Mouse (Mus musculus) heart, adult 10 weeks (tissue): ENCODE results near the gene Lrrc38. TPM values are rescaled to one million over a fixed set of nuclear protein-coding genes. Genes with fewer than 3 reads are reported as not detected.

Experiments
- polyA plus RNA-seq: library from polyadenylated mRNA; stranded (reverse); fragments of 350-450 nt; fragmentation: Illumina TruSeq; extraction: RNeasy Lipid Tissue Mini Kit (QIAGEN cat#74804); gene quantifications from one replicate; pipeline ENCODE4 v1.2.3, GENCODE M21; 2014; ENCODE audit warnings: low read depth, low replicate concordance

Lrrc38 gene
- 0.26 TPM for polyA plus RNA-seq

GRCm38 (mm10) chr4:143349484-143349906 lies at the start of gene Lrrc38:
Gene Lrrc38, plus strand, starts transcription at chr4:143349757.

GRCm38 (mm10) chr4:143394181-143394580 lies 44.6 kb downstream of the Lrrc38 start, which contains the start of gene Pramel1:
Gene Pramel1, plus strand, starts transcription at chr4:143394428.

DNA sequence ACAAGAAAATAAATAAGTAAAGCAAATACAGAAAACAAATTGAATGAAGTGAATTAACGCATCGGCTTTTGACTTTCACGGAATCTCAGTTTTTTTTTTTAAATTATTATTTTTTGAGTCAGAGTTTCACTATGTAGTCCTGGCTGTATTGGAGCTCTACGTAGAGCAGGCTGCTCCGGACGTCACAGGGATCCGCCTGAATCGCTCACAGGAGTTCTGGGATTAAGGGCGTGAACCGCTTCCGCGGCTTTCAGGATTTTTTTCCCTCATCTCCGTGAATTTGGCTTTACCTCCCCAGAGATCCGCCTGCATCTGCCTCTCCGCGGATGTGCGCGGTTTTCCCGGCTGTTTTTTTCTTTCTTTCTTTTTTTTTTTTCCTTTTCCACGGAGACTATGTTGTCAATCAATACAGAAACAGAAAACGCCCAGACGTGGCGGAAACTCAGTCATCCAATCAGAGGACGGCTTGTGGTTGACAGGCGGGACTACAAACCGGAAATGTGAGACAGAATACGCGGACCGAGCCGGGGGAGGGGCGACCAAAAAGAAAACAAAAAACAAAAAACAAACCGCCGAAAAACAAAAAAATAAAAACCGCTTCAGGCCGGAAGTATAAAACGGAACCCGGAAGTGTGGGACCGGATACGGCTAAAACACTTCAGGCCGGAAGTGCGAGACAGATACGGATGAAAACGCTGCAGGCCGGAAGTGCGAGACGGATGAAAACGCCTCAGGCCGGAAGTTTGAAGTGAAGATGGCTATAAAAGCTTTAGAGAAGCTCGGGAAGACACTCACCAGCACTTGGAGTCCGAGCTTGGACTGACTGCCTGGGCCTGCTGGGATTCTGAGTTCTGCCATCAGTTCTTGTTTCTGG lies 62.9 kb downstream of the Lrrc38 start, which contains the start of gene Pramef8:
TSS of gene Pramef8 (plus strand) at position 208 of the 874 bp plus-strand sequence.

Other genes starting within 250 kb of the Lrrc38 start
- gene Prdm2, start 136.8 kb upstream of the Lrrc38 start, polyA plus RNA-seq, result 15.6 TPM
- gene Pdpn, start 50.2 kb upstream of the Lrrc38 start, polyA plus RNA-seq, result 4.9 TPM
- not detected for gene Pramel1, start 44.7 kb downstream of the Lrrc38 start, polyA plus RNA-seq
- gene Pramef8, start 62.7 kb downstream of the Lrrc38 start, polyA plus RNA-seq, result 11.1 TPM
- gene Oog4, start 100.6 kb downstream of the Lrrc38 start, polyA plus RNA-seq, result not detected
- not detected for gene Gm13043, start 161.6 kb downstream of the Lrrc38 start, polyA plus RNA-seq
- gene Gm13040, start 186.2 kb downstream of the Lrrc38 start, polyA plus RNA-seq, result not detected
- not detected for gene BC080695, start 201.9 kb downstream of the Lrrc38 start, polyA plus RNA-seq
- gene Gm13057, start 202.0 kb downstream of the Lrrc38 start, polyA plus RNA-seq, result not detected